Mouse (Mus musculus) lung, adult 18-20 months (tissue): ENCODE data around the gene Gm32802.
"Not testable (repeated sequence)": the region's sequence is repeated elsewhere in the genome, so short reads cannot be mapped to it uniquely, and the experiment has no call there.

Source experiments
- DNase-seq, 2 experiments: peaks; one replicate each; pipeline ENCODE4 v3.0.0; 2022; ENCODE audit warnings: mixed read lengths in 2 of 2

The Gm32802 gene

DNA sequence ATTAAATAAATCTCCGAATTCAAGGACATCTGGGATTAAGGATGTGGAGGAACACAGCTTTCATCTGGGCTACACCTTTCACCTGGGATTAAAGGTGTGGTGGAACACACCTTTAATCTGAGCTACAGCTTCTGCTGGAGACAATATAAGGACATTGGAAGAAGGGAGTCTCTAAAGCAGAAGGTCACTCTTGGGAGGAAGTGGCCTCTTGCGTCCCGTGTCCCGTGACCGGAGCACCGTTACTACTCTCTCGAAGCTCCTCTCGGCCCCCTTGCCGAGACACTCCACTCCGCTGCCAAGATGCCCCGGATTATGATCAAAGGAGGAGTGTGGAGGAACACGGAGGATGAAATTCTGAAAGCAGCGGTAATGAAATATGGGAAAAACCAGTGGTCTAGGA, at the start of gene Gm32802:
Gene Gm32802, plus strand, starts transcription at position 301 of the 400 bp plus-strand sequence.
- DNase-seq = not testable (repeated sequence)

DNA sequence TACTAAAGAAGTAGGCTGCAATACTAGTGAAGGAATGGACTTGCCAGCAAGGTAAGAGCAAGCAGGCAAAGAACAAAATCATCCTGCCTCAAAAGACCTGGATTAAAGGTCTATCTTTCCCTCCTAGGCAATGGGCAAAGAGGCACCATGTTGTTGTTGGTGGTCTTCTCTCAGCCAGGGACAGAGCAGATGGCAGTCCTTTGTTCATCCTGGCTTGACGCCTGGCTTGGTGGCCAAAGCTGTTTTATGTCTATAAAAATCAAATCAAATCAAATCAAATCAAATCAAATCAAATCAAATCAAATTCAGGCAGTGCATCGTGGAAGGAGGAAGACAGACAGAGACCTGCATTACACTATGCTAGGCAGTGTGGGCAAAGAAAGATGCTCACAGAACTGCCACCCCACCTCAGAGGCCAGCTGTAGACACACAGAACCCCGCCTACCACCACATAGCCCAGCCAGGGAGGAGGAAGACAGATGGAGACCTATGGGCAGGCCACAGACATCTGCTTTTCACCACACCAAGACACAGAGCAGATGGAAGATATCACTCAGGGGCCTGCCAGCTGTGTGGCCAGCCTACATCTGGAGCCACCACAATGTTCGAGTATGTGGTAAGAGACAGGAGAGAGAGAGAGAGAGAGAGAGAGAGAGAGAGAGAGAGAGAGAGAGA, 42.6 kb upstream of the Gm32802 start:
- DNase-seq = not testable (repeated sequence)

DNA sequence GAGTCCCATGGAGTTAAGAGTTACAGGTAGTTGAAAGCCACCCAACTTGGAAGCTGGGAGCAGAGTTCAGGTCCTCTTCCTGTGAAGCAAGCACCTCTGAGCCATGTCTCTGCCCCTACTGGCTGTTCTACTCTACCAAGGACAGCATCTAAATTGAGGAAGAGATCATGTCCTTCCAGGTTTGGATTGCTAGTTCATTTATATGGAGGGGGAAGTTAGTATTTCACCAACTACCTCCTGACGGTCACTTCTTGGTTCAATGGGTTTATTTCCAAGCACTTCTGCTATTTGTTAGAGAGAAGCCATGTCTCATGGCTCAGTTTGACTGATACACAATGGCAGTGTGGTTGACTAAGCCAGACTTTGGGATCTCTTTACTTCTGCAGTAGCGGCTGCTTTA, 30.9 kb upstream of the Gm32802 start:
- DNase-seq = not testable (repeated sequence)

DNA sequence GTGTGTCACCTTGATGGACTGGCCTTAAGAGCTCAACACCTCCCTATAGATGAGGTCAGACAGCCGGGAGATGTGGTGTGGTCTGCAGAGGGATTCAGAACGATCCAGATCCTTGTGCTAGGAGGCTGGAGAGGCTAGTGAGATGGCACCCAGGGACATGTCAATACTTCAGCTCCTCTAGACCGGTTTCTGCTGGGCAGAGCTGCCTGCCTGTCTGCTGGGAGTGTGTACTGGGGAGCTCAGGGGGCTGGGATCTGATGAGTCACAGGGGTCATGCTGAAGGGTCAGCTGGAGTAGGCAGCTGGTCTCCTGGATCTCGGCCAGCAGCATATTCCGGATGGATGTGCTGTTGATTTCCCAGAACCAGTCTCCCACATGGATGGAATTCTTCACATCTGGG, 25.9 kb upstream of the Gm32802 start:
- DNase-seq = not testable (repeated sequence)

DNA sequence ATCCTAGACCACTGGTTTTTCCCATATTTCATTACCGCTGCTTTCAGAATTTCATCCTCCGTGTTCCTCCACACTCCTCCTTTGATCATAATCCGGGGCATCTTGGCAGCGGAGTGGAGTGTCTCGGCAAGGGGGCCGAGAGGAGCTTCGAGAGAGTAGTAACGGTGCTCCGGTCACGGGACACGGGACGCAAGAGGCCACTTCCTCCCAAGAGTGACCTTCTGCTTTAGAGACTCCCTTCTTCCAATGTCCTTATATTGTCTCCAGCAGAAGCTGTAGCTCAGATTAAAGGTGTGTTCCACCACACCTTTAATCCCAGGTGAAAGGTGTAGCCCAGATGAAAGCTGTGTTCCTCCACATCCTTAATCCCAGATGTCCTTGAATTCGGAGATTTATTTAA, 17.8 kb upstream of the Gm32802 start, which contains the start of gene Gm32717:
Gene Gm32717, minus strand, starts transcription at position 101 of the 400 bp plus-strand sequence.
- not testable (repeated sequence) for DNase-seq

DNA sequence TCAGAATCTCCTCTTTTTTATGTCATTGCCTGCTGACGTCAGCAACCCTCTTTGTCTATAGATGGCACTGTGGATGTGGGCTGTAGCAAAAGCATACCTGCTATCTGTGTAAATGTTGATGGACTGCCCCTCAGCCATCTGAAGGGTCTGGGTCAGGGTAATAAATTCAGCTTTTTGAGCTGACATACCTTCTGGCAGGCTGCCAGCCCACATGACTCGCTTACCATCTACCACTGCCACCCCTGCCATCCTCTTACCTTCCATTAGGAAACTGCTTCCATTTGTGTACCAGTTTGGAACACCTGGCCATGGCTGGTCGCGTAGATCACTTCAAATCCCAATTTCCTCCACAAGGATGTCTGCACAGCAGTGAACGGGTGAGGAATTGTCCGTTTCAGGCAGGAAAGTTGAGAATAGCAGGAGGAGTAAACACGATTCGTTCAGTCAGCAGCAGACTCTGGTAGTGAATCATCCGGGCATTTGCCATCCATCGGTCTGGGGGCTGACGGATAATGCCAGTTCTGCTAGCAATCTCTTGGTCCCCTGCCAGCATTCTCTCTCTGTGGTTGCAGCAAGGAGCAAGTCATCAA, 9.4 kb upstream of the Gm32802 start:
- DNase-seq = not testable (repeated sequence)

DNA sequence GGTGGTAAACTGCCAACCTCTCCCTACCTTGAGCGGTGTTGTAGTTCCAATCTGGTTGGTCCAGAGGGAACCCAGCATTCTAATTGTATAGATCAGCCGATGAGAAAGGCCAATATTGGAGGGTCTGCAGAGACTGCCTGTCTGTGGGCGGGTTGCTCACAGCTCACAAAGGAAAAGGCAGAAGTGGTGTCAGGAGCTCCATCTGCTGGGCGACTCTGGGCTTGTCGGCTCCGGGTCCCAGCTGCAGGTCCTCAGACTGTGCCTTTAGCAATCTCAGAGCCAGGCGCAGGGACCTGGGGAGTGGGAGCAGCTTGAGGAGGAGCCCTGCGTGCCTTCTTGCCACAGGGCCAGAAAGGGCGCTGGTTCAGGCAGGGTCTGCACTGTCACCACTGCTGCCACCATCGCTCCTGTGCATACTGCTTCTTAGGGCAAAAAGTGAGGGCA, 7.6 kb upstream of the Gm32802 start:
- no peak for DNase-seq

DNA sequence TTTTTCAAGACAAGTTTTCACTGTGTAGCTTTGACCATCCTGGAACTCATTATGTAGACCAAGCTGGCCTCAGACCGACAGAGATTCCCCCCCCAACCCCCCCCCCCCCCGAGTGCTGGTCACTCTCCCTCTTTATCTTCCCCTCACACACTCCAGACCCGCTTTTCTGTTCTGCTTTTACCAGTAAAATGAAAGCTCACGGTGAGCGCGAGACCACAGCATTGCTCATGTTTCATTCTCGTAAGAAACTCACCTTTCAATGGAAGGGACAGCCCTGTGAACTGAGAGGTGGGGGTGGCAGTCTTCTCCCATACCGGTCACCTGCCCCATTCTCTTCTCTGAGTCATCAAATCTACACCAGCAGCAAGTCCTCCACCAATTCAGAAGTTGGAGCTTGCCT, 10.3 kb downstream of the Gm32802 start:
- not testable (repeated sequence) for DNase-seq

DNA sequence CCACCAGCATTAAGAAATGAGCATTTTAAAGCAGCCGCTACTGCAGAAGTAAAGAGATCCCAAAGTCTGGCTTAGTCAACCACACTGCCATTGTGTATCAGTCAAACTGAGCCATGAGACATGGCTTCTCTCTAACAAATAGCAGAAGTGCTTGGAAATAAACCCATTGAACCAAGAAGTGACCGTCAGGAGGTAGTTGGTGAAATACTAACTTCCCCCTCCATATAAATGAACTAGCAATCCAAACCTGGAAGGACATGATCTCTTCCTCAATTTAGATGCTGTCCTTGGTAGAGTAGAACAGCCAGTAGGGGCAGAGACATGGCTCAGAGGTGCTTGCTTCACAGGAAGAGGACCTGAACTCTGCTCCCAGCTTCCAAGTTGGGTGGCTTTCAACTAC, 12.9 kb downstream of the Gm32802 start:
- not testable (repeated sequence) for DNase-seq

DNA sequence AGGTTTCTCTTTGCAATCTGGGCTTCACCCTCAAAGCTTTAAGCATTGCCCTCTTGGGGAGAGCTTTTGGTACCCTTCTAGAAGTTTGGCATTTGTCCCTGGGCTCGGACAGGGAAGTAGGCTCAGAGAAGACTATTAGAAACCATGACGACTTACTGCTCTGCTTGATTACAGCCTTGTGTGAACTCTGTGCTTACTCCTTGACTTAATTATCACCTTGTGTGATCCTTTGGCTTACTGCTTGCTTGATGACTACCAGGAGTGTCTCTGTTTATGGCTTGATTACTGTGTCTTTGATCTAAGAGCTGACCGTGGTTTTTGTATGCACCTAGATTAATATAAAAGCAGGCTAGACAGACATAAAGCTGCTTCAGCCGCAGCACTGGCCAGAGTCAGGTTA, 19.6 kb downstream of the Gm32802 start:
- DNase-seq = not testable (repeated sequence)

DNA sequence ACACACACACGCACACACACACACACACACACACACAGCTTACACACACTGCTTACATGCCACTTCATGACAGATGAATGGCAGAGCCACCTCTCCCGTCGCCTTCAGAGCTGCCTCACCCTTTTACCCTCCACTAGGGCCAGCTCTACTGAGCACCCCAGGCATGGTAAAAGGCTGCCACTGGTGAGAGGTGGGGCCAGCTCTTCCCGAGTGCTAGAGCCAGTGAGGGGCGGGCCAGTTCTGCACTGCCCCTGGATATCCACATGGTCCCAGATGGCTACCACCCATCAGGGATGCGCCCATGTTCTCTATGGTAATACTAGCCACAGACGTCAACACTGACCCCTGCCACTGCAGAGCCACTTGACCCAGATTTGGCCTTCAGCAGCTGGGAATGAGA, 24.1 kb downstream of the Gm32802 start:
- DNase-seq = not testable (repeated sequence)

DNA sequence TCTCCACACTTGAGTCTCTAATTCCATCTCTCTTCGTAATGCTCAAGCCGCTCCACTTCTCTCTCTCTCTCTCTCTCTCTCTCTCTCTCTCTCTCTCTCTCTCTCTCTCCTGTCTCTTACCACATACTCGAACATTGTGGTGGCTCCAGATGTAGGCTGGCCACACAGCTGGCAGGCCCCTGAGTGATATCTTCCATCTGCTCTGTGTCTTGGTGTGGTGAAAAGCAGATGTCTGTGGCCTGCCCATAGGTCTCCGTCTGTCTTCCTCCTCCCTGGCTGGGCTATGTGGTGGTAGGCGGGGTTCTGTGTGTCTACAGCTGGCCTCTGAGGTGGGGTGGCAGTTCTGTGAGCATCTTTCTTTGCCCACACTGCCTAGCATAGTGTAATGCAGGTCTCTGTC, 24.5 kb downstream of the Gm32802 start:
- not testable (repeated sequence) for DNase-seq

DNA sequence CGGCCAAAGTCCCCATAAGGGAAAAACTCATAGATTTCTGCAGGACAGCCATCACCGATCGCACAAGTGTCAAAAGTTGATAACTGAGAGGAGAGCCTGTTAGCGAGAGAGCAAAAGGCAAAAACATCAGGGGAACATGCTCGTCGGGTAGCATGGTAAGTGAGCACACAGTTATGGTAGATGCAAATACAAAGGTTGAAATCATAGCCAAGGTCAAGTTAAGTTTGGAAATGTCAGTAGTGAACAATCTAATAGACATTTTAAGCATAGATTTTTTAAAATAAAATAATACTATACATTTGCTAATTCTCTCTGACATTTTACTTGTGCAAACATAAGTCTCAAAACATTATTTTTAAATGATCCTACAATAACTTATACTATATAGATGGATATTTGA, 36.5 kb downstream of the Gm32802 start, which contains the start of gene Iltifb:
Gene Iltifb, minus strand, starts transcription at position 101 of the 400 bp plus-strand sequence.
- no peak for DNase-seq

DNA sequence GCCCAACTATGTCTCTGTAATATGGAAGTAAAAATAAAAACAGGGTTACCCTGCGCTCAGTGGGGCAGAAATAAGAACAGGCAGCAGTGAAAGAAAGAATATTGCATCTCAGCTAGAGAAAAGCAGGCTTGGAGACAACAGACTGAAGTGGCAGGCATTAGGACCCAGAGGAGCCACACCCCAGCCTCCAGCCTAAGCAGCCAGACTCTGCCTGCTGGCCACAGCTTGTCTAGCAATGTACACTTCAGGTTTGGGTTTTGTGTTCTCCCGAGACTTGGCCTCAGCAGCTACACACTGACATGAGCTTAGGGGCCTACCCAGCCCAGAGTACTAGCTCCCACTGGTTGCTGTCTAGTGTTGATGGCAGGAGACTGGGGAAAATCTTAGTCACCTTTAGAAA, 43.6 kb downstream of the Gm32802 start:
- not testable (repeated sequence) for DNase-seq
